Mouse (Mus musculus) T-helper 17 cell (primary cell): ENCODE data around the gene Cacna1s.

Experiments used
- in situ Hi-C, 2 experiments: fragments of 300-600 bp; cut with MboI, MseI; formaldehyde crosslinking; loops; 1 replicate in 1 of 2; 2 replicates in 1 of 2; pipeline ENCODE4 v1.15.1; 2025; ENCODE audit warnings: high pct_unique_total_duplicates in 2 of 2

Gene Cacna1s

DNA sequence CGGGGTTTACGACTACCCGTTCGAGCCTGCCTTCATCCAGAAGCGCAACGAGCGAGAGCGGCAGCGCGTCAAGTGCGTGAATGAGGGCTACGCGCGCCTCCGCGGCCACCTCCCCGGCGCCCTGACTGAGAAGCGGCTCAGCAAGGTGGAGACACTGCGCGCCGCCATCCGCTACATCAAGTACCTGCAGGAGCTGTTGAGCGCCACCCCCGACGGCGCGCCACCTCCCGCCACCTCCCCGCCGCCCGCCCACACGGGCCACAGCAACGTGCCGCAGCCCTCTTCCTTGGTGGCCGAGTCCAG is 1.6 kb upstream of the Cacna1s start:
- in situ Hi-C loops = no loop called here

DNA sequence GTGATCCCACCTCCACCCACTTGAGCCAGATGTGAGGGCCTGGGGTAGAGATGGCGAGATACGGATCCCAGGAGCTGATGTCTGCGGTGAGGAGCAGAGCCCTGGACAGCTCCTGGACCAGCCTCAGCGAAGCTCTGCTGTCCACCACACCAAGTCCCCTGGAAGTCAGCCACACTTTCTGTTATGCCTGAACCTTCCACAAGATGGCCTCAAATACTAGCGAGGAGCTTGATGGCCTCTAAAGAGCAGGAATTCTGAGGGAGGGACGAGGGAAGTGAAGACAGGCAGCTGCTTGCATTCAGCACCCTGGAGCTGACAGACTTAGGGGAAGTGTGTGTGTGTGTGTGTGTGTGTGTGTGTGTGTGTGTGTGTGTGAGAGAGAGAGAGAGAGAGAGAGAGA is 1.1 kb upstream of the Cacna1s start:
- in situ Hi-C loops = no loop called here

DNA sequence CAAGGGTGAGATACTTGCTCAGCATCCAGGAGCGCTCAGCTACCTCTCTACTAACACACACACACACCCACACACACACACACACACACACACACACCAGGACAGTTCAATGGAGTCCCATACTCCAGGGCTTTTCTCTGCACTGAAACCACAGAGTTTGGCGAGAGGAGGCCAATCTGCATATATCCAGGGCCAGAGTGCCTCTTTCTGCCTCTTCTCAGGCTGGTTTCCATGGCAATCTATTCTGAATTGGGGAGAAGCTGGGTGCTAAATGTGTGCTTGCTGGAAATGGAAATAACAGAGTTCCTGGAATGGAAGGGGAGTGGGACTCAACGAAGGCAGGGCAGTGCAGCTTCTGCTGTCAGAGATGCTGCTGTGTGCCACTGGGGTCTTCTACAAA is 3.2 kb downstream of the Cacna1s start:
- in situ Hi-C loops = no loop called here

DNA sequence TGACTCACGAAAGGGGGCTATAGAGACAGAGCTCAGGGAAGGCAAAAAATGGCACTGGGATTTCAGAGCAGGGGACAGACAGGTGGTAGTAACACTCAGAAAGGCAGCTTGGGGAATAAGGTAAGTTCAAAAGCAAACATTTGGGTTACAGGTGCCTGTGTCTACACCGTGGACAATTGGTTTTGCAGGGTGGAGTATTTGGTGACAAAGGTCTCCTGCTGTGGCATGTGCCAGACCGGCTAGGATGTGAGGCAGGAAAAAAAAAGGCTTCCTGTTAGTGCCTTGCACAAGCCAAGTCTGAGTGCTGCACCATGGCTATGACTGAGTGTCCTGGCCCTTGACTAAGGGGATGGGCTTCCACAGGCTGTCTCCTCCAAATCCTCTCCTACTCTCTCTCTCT is 6.0 kb downstream of the Cacna1s start:
- in situ Hi-C loops = no loop called here

DNA sequence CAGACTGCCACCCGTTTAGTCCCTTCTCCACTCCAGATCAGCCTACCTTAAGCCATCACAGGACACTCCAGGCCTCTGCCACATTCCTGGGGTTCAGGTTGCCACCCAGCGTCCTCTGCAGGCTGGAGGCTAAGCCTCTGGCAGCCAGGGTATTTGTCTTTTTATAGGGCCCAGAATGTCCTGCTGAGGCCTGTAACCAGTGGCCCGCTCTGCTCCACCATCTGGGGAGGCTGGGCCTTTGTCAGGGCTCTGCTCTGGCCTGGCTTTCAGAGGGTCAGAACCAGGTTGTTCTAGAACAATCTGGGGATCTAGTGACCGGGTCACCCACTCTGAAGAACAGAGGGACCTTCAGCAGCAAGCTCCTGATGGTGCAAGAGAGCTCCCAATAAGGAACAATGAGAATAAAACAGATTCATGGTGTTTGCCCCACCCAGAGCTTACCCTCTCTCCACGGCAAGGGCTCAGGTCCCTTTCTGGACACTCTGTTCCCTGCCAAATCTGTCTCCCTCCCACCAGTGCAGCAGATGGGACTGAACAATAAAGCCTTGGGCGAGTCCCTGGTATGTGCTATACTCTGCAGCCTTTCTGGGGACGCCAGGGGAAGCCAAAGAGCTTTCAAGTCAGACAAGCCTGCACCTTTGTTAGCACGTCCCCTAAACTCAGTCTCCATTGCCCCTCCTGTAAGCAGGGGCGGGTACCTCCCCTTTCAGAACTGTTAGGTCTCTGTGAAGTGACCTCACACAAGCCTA is 8.7 kb downstream of the Cacna1s start:
- in situ Hi-C loops = no loop called here

DNA sequence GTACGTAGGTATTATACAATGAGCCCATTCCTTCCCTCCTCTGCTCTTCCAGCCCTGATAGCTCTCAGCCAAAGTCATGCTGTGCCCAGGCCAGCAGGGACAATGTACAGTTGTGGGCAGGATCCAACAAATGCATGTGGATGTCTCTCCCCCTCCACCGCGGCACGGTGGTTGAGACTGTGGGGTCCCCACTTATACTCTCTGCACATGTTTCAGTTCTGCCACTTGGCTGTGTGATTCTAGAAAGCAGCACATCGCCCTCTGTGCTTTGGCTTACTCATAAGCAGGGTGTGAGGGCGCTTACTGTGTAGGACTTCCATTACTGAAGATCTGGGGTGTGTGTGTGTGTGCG is 9.2 kb downstream of the Cacna1s start:
- in situ Hi-C loops = no loop called here

DNA sequence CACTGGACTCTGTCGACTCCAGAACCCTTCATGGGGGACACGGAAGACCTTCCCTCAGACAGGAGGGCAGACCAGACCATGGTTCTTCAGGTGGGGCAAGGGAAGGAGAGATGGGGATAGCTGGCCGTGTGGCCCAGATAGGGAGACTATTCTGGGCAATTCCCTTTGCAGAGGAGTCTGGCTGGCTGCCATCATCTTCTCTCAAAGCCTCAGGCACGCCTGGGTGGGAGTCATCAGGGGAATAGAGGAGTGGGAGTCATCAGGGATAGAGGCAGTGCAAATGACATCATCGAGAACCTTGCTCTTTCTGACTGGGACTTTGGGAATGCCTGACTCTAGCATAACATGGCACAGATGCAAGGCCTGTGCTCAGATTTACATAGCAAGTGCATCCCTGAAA is 11.4 kb downstream of the Cacna1s start:
- in situ Hi-C loops = no loop called here

DNA sequence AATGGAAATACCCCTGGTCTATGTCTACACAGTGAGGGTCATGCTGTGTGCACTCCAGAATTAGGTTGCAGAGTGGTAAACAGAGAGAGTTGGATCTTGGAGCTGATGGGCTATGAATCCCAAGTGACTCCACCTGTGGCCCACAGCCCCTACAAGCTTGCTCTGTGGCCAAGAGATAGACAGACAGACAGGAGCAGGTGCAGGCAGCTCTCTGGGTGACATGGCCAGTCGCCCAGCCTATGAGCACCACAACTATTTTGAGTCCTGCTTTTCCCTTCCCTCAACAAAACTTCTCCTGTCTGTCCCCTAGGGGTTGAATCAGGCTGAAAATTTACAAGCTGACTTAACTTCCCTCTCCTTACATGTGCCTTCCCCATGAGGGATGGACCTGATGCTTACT is 14.1 kb downstream of the Cacna1s start:
- in situ Hi-C loops = no loop called here

DNA sequence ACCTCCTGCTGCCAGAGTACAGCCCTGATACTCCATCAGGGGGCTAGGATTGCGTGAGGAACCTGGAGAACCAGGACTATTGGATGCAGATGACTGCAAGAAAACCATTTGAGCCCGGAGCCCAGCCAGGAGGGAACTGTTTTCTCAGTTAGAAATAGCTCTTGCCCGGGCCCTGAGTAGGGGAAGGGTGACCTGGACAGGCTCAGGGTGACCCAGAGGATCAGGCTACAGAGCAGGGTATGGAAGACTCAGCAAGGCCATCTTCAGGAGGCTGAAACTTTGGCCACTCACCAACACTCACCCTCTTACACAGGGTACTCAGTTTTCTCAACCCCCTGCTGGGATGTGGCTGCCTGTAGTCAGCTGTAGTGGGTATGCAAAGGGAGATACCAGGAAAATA is 15.0 kb downstream of the Cacna1s start:
- in situ Hi-C loops = no loop called here

DNA sequence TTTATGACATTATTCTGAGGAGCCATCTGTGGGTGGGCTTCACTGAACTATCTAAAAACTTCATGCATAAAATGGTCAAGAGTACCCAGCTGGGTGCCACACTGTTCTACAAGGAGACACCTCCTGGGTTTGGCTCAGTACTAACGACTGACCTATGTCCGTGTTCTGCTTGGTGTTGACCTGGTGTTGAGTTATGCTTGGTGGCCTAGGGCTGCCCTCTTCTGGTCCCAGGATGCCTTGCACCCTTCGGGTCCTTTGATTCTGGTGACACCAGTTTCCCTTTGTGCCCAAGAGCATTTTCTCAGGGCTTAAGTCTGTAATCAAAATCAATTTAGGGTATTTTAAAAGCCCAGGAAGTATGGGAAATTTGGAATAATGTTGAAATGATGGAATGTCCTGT is 23.5 kb downstream of the Cacna1s start:
- in situ Hi-C loops = no loop called here

DNA sequence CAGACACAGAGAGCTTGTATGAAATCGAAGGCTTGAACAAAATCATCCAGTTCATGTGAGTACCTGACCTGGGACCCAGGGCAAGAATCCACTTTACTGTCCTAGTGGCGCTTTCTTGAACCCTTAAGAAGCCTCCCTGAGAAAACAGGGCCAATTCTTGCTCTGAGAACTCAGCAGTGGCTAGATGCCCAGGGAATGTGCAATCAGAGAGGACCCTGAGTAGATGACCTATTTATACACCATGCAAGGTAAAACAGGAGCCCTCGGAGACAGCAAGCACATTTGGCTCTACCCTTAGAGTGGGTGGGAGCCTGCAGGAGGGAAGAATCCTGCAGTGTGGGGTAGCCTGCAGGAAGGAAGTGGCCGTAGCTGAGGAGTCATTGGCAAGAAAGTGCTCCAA is 25.1 kb downstream of the Cacna1s start:
- in situ Hi-C loops = no loop called here

DNA sequence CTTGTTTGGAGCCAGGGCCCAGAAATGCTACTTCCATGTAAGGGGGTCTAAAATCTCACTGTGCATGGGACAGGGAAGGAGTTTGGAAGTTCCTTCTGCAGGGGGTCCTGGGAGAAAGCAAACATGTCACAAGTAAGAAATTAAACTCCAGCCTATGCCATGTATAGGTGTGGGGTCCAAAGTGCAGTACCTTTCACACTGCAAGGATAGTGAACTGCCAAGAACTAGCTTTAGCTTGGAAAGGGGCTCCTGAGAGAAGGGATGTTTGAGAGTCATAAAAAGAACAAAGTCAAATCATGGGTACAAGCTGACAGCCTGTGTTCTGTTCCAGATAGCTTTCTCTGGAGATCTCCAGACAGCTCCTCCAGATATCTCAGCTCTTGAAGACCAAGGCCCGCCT is 28.6 kb downstream of the Cacna1s start:
- in situ Hi-C loops = no loop called here

DNA sequence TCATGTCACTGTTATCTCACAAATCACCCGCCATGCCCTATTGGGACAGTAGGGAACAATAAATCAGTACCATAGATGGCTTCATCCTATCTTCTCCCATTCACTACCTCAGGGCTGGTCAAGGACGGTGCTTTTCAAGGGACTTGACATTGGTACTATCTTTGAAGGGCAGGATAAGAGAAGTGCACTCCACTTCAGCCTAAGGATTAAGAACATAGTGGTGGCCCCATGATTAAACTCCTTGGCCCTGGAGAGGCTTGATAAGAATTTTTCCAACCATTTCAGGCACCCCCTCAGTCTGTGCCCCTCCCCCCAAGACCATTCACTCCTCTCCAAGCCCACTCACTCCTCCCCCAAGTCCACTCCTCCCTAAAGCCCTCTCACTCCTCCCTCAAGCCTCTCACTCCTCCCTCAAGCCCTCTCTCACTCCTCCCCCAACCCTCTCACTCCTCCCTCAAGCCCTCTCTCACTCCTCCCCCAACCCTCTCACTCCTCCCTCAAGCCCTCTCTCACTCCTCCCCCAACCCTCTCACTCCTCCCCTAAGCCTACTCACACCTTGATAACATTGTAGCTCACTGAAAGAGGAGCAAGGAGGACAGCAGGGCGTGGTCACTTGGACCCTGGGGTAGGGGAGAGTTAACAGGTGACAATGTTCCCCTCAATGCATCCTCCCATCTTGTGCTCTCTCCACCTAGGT is 33.6 kb downstream of the Cacna1s start:
- in situ Hi-C loops = no loop called here

DNA sequence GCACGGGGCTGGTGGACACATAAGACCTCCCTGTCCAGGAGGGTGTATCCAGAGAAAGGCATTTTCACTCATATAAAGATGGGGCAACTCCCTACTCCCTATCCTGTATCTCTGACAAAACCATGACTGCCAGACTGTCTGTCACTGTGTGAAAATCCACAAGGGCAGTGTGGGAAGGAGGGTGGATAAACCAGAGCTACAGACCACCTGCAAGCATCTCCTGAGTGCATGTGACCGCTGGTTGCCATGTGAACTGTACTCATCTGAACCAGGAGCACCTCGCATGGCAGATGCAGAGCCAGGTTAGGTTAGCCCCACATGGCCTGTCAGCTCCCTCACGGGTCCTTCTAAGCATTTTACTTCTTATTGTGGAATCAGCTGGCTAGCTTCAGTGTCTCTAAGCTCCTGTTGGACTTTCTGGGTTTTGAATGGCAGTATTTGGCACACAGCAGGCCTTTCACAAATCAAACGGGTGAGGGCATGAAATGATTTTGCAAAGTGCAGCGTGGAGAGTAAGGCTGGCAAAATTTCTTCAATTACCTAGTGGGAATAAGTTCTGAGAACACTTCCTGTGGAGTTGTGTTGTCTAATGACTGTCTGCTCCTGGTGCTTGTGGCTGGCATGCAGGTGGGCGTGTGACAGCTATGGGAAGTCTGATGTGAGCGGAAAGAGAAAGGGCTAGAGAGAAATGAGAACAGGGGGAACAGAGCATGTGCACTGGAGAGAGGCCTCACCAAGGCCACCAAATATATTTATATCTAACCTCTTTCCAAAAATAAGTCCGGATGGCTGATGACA is 37.0 kb downstream of the Cacna1s start:
- in situ Hi-C loops = loop anchor here in 1 of 2 experiments (10.0 kb wide), 1 partner anchor 835 kb away; the partner anchor contains the start of gene Elf3

DNA sequence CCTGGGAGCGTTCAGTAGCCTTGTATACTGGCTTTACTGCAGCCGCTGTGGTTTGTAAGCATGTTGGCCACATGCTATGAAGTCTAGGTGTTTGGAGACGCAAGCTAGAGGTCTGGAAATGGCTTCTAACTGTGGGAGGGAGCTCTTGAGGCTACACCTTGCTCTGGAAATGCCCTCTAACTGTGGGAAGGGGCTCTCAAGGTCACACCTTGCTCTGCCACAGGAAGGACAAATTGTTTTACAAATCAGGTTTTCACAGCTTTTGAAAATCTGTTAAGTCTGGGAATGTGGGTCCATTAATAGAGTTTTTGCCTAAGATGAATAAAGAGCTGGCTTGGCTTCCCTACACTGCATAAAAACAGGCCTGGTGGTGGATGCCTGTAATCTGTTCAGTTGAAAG is 41.2 kb downstream of the Cacna1s start:
- in situ Hi-C loops = loop anchor here in 1 of 2 experiments (10.0 kb wide), 1 partner anchor 839 kb away; the partner anchor contains the start of gene Elf3

DNA sequence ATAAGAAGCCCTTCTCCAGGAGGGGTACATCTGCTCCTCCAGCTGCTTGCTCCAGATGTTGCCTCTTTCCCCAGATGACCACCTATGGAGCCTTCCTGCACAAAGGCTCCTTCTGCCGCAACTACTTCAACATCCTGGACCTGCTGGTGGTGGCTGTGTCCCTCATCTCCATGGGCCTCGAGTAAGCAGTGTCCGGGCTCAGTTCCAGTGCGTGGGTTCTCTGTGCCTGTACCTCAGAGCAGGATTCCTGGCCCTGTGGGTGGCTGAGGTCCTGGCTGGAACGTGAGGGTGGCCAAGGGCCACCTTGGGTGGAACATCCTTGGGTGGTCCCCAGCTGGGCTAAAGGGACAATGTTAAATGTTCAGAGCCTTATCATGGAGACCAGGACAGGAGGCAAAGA is 42.3 kb downstream of the Cacna1s start:
- in situ Hi-C loops = loop anchor here in 1 of 2 experiments (10.0 kb wide), 1 partner anchor 840 kb away; the partner anchor contains the start of gene Elf3

DNA sequence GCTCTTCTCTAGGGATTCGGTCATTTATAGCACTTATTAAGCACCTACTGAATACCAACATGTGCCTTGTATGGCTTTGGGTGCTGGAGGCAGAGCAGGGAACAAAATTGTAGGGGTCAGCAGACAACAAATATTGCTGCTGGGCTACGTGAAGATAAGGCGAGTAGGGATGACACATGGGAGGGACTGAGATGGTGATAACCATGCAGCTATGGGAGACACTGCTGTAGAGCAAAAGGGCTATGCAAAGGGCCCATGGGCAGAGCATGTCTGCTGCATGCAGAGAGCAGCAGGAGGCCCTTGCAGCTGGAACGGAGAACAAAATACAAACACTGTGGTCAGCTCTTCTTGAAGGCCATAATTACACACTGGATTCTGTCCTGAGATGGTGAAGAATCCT is 49.5 kb downstream of the Cacna1s start:
- in situ Hi-C loops = no loop called here

DNA sequence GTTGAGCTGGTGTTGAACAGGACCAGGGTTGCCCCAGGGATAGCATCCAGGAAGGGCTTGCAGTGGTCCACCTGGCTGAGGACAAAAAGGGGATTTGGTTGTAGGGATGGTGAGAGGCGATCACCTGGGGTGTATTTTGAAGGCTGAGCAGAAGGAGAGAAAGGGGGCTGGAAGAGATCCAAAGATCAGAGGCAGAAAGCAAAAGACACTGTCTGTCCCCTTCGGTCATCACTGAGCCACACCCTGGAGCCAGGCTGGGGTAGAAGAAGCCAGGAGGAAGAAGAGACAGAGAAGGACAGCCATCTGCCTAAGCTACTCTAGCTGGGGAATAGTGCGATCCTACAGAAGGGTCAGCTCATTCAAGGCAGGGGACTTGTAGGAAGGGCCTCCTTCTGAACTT is 50.0 kb downstream of the Cacna1s start:
- in situ Hi-C loops = no loop called here

DNA sequence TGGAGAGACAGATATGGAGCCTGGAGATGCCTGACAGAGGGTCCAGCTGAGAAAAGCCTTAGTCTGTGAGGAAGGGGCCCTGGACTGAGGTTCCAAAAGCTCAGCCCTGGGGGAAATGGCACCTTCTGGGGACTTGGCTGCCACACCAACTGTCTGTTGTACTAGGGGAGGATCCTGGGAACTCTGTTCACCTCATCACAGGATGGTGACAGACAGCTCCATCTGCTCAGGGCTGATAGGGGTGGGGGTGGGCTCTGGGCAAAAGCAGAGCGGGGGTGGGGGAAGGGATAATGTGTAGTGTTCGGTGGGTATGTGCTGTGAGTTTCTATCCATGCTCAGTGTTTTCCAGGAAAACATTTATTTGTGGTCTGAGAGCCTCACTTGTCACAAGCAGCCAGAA is 50.4 kb downstream of the Cacna1s start:
- in situ Hi-C loops = no loop called here

DNA sequence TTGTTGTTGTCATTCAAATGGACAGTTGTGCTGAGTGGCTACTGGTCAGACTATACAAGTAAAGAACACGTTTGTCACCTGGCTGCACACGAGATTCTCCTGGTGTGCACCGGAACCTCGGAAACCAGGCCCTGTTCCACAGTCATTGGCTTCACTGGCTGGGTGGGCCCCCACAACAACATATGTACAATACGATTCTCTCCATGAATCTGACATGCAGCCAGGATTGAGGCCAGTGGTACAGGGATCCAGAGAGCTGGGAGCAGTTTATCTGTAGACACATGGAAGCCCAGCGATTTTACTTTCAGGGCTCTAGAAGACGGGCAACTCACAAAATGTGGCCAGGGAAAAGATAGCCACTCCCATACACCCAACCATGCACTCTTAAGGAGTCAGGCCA is 51.1 kb downstream of the Cacna1s start:
- in situ Hi-C loops = no loop called here

DNA sequence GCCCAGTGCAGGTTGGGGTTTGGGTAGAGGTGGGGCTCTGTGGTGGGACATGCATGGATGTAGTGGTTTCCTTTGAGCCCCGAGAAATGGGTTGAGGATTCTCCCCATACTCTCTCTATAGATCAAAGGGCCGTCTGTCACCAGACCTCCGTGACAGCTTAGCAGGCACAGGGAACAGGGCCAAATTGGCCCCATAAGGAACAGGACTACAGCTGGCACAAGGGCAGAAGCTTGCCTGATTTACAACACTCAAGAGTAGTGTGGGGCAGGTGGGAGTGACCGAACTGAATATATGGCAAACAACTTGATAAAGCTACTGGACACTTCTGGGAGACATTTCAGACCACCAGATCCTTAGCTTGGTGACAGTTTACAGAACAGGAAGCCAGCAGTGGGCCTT is 52.2 kb downstream of the Cacna1s start:
- in situ Hi-C loops = no loop called here

DNA sequence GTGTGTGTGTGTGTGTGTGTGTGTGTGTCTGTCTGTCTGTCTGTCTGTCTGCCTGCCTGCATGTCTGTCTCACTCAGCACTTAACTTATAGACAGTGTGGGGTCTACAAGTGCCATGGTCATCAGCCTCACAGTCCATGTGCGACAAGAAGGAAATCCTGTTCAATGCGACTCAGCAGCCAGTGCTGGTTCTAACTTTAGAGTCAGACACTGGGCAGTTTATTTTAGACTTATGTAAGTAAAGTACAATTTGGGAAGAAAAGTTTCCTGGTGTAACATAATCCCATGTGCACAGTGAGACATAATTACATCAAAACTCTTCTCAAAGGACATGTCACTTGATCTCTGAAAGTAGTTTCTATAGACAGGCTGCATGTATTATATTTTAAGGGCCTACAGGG is 56.9 kb downstream of the Cacna1s start:
- in situ Hi-C loops = no loop called here

DNA sequence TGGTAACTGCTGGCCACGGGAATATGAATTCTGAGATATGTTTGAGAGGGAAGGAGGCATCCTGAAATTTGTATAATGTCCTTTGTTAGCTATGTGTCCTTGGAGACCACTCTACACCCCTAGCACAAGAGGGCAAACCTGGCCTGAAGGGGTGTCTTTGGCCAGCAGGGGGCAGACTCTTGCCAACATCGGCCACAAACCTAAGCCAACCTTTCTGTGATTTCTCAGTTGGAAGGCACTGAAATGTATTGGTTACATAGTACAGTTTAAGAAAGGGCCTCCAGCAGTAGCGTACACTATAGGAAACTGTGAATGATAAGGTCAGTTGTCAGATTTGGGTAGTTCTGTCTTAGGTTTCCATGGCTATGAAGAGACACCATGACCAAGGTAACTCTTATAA is 63.6 kb downstream of the Cacna1s start:
- in situ Hi-C loops = no loop called here
